Mouse (Mus musculus): ENCODE results near the gene Babam2. TPM values are rescaled to one million over a fixed set of nuclear protein-coding genes. Genes with fewer than 3 reads are reported as not detected.

Gene Babam2
- total and polyA plus RNA-seq, 3 experiments: 44.6 to 214 (median 65.0) TPM

DNA sequence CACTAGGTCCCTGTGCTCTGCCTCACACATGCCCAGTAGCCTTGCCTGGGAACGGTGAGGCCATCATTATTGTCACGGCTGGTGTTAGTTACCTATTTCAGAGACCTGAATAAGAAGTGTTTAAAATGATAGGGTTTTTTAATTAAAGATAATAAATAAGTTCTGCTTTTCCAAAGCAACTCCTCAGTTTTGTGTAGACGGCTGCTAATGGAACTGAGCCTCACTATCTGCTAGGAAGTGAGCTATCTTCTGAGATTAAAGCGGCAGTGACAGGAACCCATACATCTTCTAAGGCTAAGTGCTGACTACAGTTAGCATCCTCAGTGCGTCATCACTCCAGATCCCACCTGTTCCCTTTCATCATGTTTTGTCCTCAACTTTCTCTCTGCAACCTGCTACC is 284.6 kb downstream of the Babam2 start:
- TF ChIP-seq CTCF (IDR thresholded peaks at IDR 0.05; ENCODE audit: low read depth, low read length) (no peak), GATA2 (IDR thresholded peaks at IDR 0.05; ENCODE audit: borderline replicate concordance, low read depth, low read length) (no peak), GATA1 (IDR thresholded peaks at IDR 0.05; ENCODE audit: borderline replicate concordance, low read length) (no peak)
- Histone ChIP-seq H3K9me3 (replicated peaks) (no peaks in the 10 kb centered on the region), H3K36me3 (replicated peaks) (peaks cover 16% of the 10 kb centered on the region), H3K4me1 (ENCODE audit: insufficient read depth, low read depth, low read length) (peaks cover 3% of the 10 kb centered on the region; the same call in 1 of the 2 replicates), H3K4me3 (ENCODE audit: low read depth, low read length) (no peak overlapping the region), H3K27me3 (ENCODE audit: insufficient read depth, low read length) (no peaks in the 10 kb centered on the region)
- ATAC-seq (ENCODE audit: extremely low read depth, insufficient number of reproducible peaks, low FRiP score, poor library complexity, severe bottlenecking): no peak
- no peak for DNase-seq (ENCODE audit: low spot score)

DNA sequence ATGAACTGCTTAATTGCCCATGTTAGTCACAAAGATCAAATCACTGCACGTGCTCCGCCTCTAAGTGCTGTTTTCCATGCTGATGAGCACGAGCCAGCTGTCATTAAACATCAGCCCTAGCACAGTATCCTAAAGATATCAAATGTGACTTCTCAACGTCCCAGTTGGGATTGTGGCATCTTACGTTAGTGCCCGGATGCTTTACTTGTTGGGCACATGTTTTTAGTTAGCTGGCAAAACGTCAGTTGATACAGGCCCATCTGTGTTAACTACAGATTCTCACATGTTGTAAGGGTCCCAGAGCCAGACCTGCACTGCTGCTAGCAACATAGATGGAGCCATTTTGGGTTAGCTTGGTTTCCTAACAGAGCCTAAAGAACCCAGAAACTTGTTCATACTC is 285.7 kb downstream of the Babam2 start:
- DNase-seq (ENCODE audit: low spot score) (no peak), ATAC-seq (ENCODE audit: extremely low read depth, insufficient number of reproducible peaks, low FRiP score, poor library complexity, severe bottlenecking) (no peak)
- Histone ChIP-seq H3K27me3 (ENCODE audit: insufficient read depth, low read length) (no peaks in the 10 kb centered on the region), H3K9me3 (replicated peaks) (no peaks in the 10 kb centered on the region), H3K4me3 (ENCODE audit: low read depth, low read length) (no peak overlapping the region), H3K4me1 (ENCODE audit: insufficient read depth, low read depth, low read length) (peaks cover 3% of the 10 kb centered on the region; the same call in 1 of the 2 replicates), H3K36me3 (replicated peaks) (peaks cover 19% of the 10 kb centered on the region)
- TF ChIP-seq GATA1 (IDR thresholded peaks at IDR 0.05; ENCODE audit: borderline replicate concordance, low read length) (no peak), CTCF (IDR thresholded peaks at IDR 0.05; ENCODE audit: low read depth, low read length) (no peak), GATA2 (IDR thresholded peaks at IDR 0.05; ENCODE audit: borderline replicate concordance, low read depth, low read length) (no peak), TAL1 (conservative IDR thresholded peaks at IDR 0.05; ENCODE audit: low read depth, low read length) (no peak), POLR2AphosphoS5 (IDR thresholded peaks at IDR 0.05; ENCODE audit: insufficient replicate concordance, low read depth, low read length) (no peak)

DNA sequence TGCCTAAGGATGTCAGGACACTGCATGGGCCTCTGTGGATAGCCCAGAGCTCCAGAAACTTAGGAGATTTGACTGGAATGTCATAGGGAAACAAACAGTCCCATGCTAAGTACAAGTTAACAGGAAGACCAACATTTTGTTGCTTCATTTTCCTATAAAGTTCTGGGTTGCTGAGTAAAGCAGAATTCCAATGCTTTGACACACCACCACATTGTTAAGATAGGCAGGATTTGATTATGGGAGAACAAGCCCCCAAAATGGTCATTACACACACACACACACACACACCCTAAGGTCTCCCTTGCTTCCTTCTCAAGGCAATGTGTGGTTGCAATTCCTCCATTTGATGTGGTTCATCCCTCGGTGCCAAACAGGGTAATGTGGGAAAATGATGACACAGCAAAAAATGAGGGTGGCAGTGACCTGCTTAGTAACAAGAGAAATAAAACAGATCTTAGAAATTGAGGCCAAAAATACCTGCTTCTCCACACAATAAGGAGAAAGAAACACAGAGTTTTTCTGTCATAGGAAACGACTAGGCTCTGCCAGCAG is 286.4 kb downstream of the Babam2 start:
- Histone ChIP-seq H3K4me1 (ENCODE audit: insufficient read depth, low read depth, low read length) (peaks cover 3% of the 10 kb centered on the region; the same call in 1 of the 2 replicates), H3K4me3 (ENCODE audit: low read depth, low read length) (no peak overlapping the region), H3K36me3 (replicated peaks) (peaks cover 19% of the 10 kb centered on the region), H3K27me3 (ENCODE audit: insufficient read depth, low read length) (no peaks in the 10 kb centered on the region), H3K9me3 (replicated peaks) (no peaks in the 10 kb centered on the region)
- DNase-seq (ENCODE audit: low spot score) (no peak), ATAC-seq (ENCODE audit: extremely low read depth, insufficient number of reproducible peaks, low FRiP score, poor library complexity, severe bottlenecking) (no peak)
- TF ChIP-seq POLR2AphosphoS5 (IDR thresholded peaks at IDR 0.05; ENCODE audit: insufficient replicate concordance, low read depth, low read length): no peak

DNA sequence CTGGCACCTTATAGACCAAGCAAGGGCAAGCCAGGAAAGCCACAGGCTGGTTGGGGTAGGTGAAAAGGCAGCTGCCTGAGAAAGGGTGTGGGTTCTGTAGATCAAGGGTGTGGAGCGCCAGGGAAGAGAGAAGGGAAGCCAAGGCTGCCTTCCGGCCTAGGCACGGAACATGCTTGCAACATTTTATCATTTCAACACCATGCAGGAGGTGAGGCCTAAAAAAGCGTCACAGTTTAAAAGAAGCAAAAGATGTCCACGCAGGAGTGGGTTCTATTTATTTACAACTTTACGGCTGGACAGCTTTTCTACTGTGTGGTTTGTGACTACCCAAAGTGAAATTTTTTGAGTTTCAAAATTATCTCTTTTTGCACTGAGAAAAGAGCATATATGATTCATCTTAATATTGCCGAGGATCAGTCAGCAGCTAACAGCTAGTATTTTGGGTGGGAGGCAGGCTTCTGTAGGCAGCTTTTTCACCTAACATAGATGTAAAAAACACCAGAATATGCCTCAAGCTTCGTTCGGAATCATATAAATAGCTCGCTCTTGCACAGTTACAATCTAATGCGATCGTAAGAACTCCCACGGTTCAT is 287.0 kb downstream of the Babam2 start:
- Histone ChIP-seq H3K4me1 (ENCODE audit: insufficient read depth, low read depth, low read length) (peaks cover 3% of the 10 kb centered on the region; the same call in 1 of the 2 replicates), H3K4me3 (ENCODE audit: low read depth, low read length) (no peak overlapping the region), H3K9me3 (replicated peaks) (no peaks in the 10 kb centered on the region), H3K36me3 (replicated peaks) (peaks cover 19% of the 10 kb centered on the region), H3K27me3 (ENCODE audit: insufficient read depth, low read length) (no peaks in the 10 kb centered on the region)
- ATAC-seq (ENCODE audit: extremely low read depth, insufficient number of reproducible peaks, low FRiP score, poor library complexity, severe bottlenecking): no peak
- TF ChIP-seq GATA2 (IDR thresholded peaks at IDR 0.05; ENCODE audit: borderline replicate concordance, low read depth, low read length) (no peak), GATA1 (IDR thresholded peaks at IDR 0.05; ENCODE audit: borderline replicate concordance, low read length) (no peak), POLR2AphosphoS5 (IDR thresholded peaks at IDR 0.05; ENCODE audit: insufficient replicate concordance, low read depth, low read length) (no peak), CTCF (IDR thresholded peaks at IDR 0.05; ENCODE audit: low read depth, low read length) (no peak), TAL1 (conservative IDR thresholded peaks at IDR 0.05; ENCODE audit: low read depth, low read length) (no peak)
- DNase-seq (ENCODE audit: low spot score): no peak

DNA sequence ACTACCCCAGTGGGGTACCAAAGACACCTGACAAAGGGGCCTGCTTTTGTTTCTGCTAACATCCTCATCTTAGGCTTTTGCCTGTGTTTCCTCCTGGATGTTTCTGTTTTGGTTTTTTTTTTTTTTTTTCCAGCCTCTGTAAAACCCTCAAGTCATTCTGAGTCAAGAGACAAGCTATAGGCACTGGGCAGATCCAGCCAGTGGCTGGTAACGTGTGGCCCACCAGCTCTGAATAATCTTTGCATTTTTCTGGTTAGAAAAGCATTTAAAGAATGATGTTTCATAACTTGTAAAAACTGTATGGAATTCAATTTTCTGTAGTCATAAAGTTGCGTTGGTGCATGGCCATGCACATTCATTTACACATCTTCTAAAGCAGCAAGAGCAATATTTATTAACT is 287.5 kb downstream of the Babam2 start:
- Histone ChIP-seq H3K9me3 (replicated peaks) (no peaks in the 10 kb centered on the region), H3K4me1 (ENCODE audit: insufficient read depth, low read depth, low read length) (peaks cover 3% of the 10 kb centered on the region; the same call in 1 of the 2 replicates), H3K4me3 (ENCODE audit: low read depth, low read length) (no peak overlapping the region), H3K27me3 (ENCODE audit: insufficient read depth, low read length) (no peaks in the 10 kb centered on the region), H3K36me3 (replicated peaks) (peaks cover 19% of the 10 kb centered on the region)
- no peak for TF ChIP-seq CTCF (IDR thresholded peaks at IDR 0.05; ENCODE audit: low read depth, low read length)
- no peak for TF ChIP-seq POLR2AphosphoS5 (IDR thresholded peaks at IDR 0.05; ENCODE audit: insufficient replicate concordance, low read depth, low read length)
- no peak for TF ChIP-seq GATA2 (IDR thresholded peaks at IDR 0.05; ENCODE audit: borderline replicate concordance, low read depth, low read length)
- DNase-seq (ENCODE audit: low spot score) (no peak), ATAC-seq (ENCODE audit: extremely low read depth, insufficient number of reproducible peaks, low FRiP score, poor library complexity, severe bottlenecking) (no peak)

DNA sequence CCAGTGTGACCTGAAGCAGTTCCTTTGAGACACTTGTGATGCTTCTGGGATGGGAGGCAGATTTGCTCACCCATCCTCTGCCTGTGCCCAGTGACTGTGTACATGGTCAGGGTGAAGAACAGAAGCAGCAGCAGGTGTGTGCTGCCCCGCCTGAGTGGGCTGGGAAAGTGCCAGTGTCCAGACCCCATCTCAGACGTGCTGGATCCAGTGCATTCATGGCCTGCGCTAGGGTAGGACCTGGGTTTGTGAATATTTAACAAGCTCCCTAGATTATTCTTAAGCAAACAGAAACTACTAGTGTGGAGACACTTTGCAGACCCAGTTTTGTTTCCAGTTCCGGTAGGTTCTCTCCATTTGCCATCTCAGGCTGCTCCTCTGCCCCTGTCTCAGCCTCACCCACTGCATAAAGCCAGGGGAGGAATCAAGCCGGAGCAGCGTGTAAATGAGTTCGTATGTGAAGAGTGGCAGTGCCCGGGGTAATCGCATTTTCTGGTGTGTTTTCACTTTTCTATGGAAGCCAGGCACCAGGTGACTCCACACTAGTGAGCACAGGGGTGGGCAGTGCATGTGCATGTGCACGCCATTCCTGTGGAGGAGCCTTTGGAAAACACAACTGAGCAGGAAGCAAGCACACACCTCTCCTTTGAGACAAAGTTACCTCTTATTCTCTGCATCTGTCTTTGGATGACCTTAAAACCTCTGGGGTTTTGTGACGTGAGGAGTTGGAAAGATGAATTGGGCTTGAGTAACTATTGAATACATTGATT is 290.2 kb downstream of the Babam2 start:
- Histone ChIP-seq H3K9me3 (replicated peaks) (no peaks in the 10 kb centered on the region), H3K4me1 (ENCODE audit: insufficient read depth, low read depth, low read length) (peaks cover 3% of the 10 kb centered on the region; the same call in 1 of the 2 replicates), H3K36me3 (replicated peaks) (peaks cover 12% of the 10 kb centered on the region), H3K4me3 (ENCODE audit: low read depth, low read length) (no peak overlapping the region), H3K27me3 (ENCODE audit: insufficient read depth, low read length) (no peaks in the 10 kb centered on the region)
- no peak for DNase-seq (ENCODE audit: low spot score)
- ATAC-seq (ENCODE audit: extremely low read depth, insufficient number of reproducible peaks, low FRiP score, poor library complexity, severe bottlenecking): no peak
- TF ChIP-seq GATA2 (IDR thresholded peaks at IDR 0.05; ENCODE audit: borderline replicate concordance, low read depth, low read length) (no peak), CTCF (IDR thresholded peaks at IDR 0.05; ENCODE audit: low read depth, low read length) (no peak), POLR2AphosphoS5 (IDR thresholded peaks at IDR 0.05; ENCODE audit: insufficient replicate concordance, low read depth, low read length) (no peak), TAL1 (conservative IDR thresholded peaks at IDR 0.05; ENCODE audit: low read depth, low read length) (no peak), GATA1 (IDR thresholded peaks at IDR 0.05; ENCODE audit: borderline replicate concordance, low read length) (no peak)
